In genomic region chr13:32831505-32832273, GRCm38 (mm10) we compare ENCODE assay signal across 18 mouse cellular contexts. TPM values are rescaled to one million over a fixed set of nuclear protein-coding genes. Genes with fewer than 3 reads are reported as not detected.
DNase-seq lines count a peak whose midpoint lies in the region; ATAC-seq and TF ChIP-seq lines count a peak whose summit lies in the region.
"Had no signal": no experiment of that assay in that cellular context is flagged by ENCODE, and none has a peak within 500 bp of the region (broad histone marks: within the 10 kb centered on the region; RNA-seq: fewer than 3 reads in every experiment).

No protein-coding gene starts in this region.

- no peak overlapping the region for H3K4me3 ChIP-seq in lung, adult 2 months (replicated peaks; ENCODE audit: extremely low read depth, low read depth, low read length)
- H3K4me3 ChIP-seq in intestine, embryonic 16.5 days (ENCODE audit: low read length): no peak overlapping the region
- no peak overlapping the region for H3K4me3 ChIP-seq in midbrain, embryonic 11.5 days (ENCODE audit: low read depth, low read length)
- H3K4me3 ChIP-seq: erythroblast, embryonic 14.5 days; heart, embryonic 10.5 days had no signal

- H3K27ac ChIP-seq in intestine, embryonic 16.5 days (ENCODE audit: low read length): peak overlapping the region; percentile 71
- no peak overlapping the region for H3K27ac ChIP-seq in midbrain, embryonic 11.5 days (ENCODE audit: low read depth, low read length)
- H3K27ac ChIP-seq: heart, embryonic 10.5 days; hindbrain, postnatal 0 days had no signal

- H3K9ac ChIP-seq in intestine, embryonic 16.5 days (ENCODE audit: low read depth, low read length): no peak overlapping the region
- no peak overlapping the region for H3K9ac ChIP-seq in midbrain, embryonic 11.5 days (ENCODE audit: low read length)

- H3K4me2 ChIP-seq in intestine, embryonic 16.5 days (ENCODE audit: low read depth, low read length): no peak overlapping the region
- no peak overlapping the region for H3K4me2 ChIP-seq in midbrain, embryonic 11.5 days

- DNase-seq in adrenal gland, adult 2 months: peak; percentile 53
- no peak for DNase-seq in adrenal gland, postnatal 25 days
- DNase-seq in lung, adult 18-20 months: peak; percentile 20 to 28
- no peak for DNase-seq in lung, adult 2 months
- DNase-seq in spleen, postnatal 36 days (ENCODE audit: low spot score in 2 of 2): peak; percentile 90 to 92
- DNase-seq in midbrain, embryonic 11.5 days (ENCODE audit: low spot score, missing footprints): no peak
- DNase-seq: cerebellum, adult 11-12 months; embryo, embryonic 11 days; kidney, postnatal 36 days had no signal

- peaks cover 7% of the 10 kb centered on the region for H3K4me1 ChIP-seq in lung, adult 2 months (ENCODE audit: control insufficient read depth, insufficient read depth, low read length)
- peaks cover 9% of the 10 kb centered on the region for H3K4me1 ChIP-seq in intestine, embryonic 16.5 days (ENCODE audit: control insufficient read depth, insufficient read depth, low read length)
- H3K4me1 ChIP-seq in midbrain, embryonic 11.5 days (ENCODE audit: control insufficient read depth, insufficient read depth, low read length): no peaks in the 10 kb centered on the region
- H3K4me1 ChIP-seq: heart, embryonic 10.5 days had no signal

- peak; percentile 83 for ATAC-seq in intestine, embryonic 16.5 days
- ATAC-seq in inflammation-experienced regulatory T-cells, adult 6 months: no peak
- no peak for ATAC-seq in midbrain, embryonic 11.5 days (ENCODE audit: low FRiP score)
- ATAC-seq: forebrain, embryonic 16.5 days; hindbrain, postnatal 0 days had no signal

- no peaks in the 10 kb centered on the region for H3K27me3 ChIP-seq in intestine, embryonic 16.5 days (replicated peaks; ENCODE audit: control insufficient read depth, insufficient read depth, low read length)
- H3K27me3 ChIP-seq in midbrain, embryonic 11.5 days (ENCODE audit: control insufficient read depth, insufficient read depth, low read length): no peaks in the 10 kb centered on the region

- H3K9me3 ChIP-seq in intestine, embryonic 16.5 days (ENCODE audit: control insufficient read depth, low read length): no peaks in the 10 kb centered on the region
- no peaks in the 10 kb centered on the region for H3K9me3 ChIP-seq in midbrain, embryonic 11.5 days (ENCODE audit: control insufficient read depth, low read length)
- H3K9me3 ChIP-seq: heart, embryonic 10.5 days had no signal

- WGBS in lung, adult 2 months: 64% methylated on average over 3 of the region's 3 CpGs
- WGBS in intestine, embryonic 16.5 days: 58% methylated on average over 3 of the region's 3 CpGs
- WGBS in midbrain, embryonic 11.5 days: 84% methylated on average over 3 of the region's 3 CpGs

- no peaks in the 10 kb centered on the region for H3K36me3 ChIP-seq in intestine, embryonic 16.5 days (ENCODE audit: control insufficient read depth, insufficient read depth, low read length)
- no peaks in the 10 kb centered on the region for H3K36me3 ChIP-seq in midbrain, embryonic 11.5 days (ENCODE audit: control insufficient read depth, insufficient read depth, low read length)
- H3K36me3 ChIP-seq: heart, embryonic 10.5 days had no signal

- no peak for TF ChIP-seq CTCF in lung, adult 2 months (IDR thresholded peaks at IDR 0.05; ENCODE audit: insufficient read depth, low read length)

- no peak for TF ChIP-seq POLR2A in lung, adult 2 months (IDR thresholded peaks at IDR 0.05; ENCODE audit: borderline replicate concordance, extremely low read depth, low read depth, low read length)

RNA-seq across cellular contexts. Expression of gene Serpinb1a, which starts 19.3 kb away (rescaled TPM):
- 10 to 100 TPM; 22.7 to 71.9 TPM for total RNA-seq in adrenal gland, adult 2 months (2021)
- 17.6 and 31.2 TPM in 2 replicates for polyA plus RNA-seq in adrenal gland, adult 2 months (2012; rRNA removed)
- total RNA-seq in adrenal gland, postnatal 25 days (2021): 103 and 180 TPM in 2 replicates
- 5.6 and 14.9 TPM in 2 replicates for polyA plus RNA-seq in lung, adult 2 months (2012; rRNA removed)
- 238 and 273 TPM in 2 replicates for polyA plus RNA-seq in intestine, embryonic 16.5 days (2015; fragmentation: Nextera tagmentation; extraction: Ambion mirVana)
- polyA plus RNA-seq in inflammation-experienced regulatory T-cells, adult 6 months (2017; shearing (Covaris generic)): 10 to 100 TPM; 10.1 to 86.4 (median 28.2) TPM
- polyA plus RNA-seq in midbrain, embryonic 11.5 days (2014; fragmentation: Nextera tagmentation; extraction: Ambion mirVana): 2.0 and 2.9 TPM in 2 replicates
- polyA plus RNA-seq: erythroblast, embryonic 14.5 days had no signal

RNA-seq across cellular contexts. Expression of gene D930007J09Rik, which starts 29.0 kb away (rescaled TPM):
- total RNA-seq in adrenal gland, adult 2 months (2021): not detected
- 1.5 and 1.7 TPM in 2 replicates for polyA plus RNA-seq in adrenal gland, adult 2 months (2012; rRNA removed)
- total RNA-seq in adrenal gland, postnatal 25 days (2021): not detected in 2 replicates
- polyA plus RNA-seq in lung, adult 2 months (2012; rRNA removed): not detected in 2 replicates
- not detected in 2 replicates for polyA plus RNA-seq in intestine, embryonic 16.5 days (2015; fragmentation: Nextera tagmentation; extraction: Ambion mirVana)
- polyA plus RNA-seq in inflammation-experienced regulatory T-cells, adult 6 months (2017; shearing (Covaris generic)): not detected
- not detected in 2 replicates for polyA plus RNA-seq in midbrain, embryonic 11.5 days (2014; fragmentation: Nextera tagmentation; extraction: Ambion mirVana)
- total RNA-seq: gastrocnemius, adult 8-10 months; heart, postnatal 25 days; hindbrain, postnatal 0 days had no signal
- polyA plus RNA-seq: erythroblast, embryonic 14.5 days; forebrain, embryonic 16.5 days; heart, embryonic 10.5 days; hindbrain, postnatal 0 days; neural tube, embryonic 14.5 days had no signal

RNA-seq across cellular contexts. Expression of gene Wrnip1, which starts 29.9 kb away (rescaled TPM):
- total RNA-seq in adrenal gland, adult 2 months (2021): 10 to 100 TPM; 33.4 to 37.7 TPM
- polyA plus RNA-seq in adrenal gland, adult 2 months (2012; rRNA removed): 46.7 and 47.1 TPM in 2 replicates
- 44.7 and 70.5 TPM in 2 replicates for total RNA-seq in adrenal gland, postnatal 25 days (2021)
- polyA plus RNA-seq in lung, adult 2 months (2012; rRNA removed): 29.0 and 36.0 TPM in 2 replicates
- polyA plus RNA-seq in intestine, embryonic 16.5 days (2015; fragmentation: Nextera tagmentation; extraction: Ambion mirVana): 15.7 and 16.9 TPM in 2 replicates
- polyA plus RNA-seq in inflammation-experienced regulatory T-cells, adult 6 months (2017; shearing (Covaris generic)): 10 to 100 TPM in 1 of 3 experiments, 1 to 10 TPM in 2; 6.4 to 10.0 (median 8.2) TPM
- 14.3 and 17.2 TPM in 2 replicates for polyA plus RNA-seq in midbrain, embryonic 11.5 days (2014; fragmentation: Nextera tagmentation; extraction: Ambion mirVana)

RNA-seq across cellular contexts. Expression of gene Mylk4, which starts 47.9 kb away (rescaled TPM):
- total RNA-seq in adrenal gland, adult 2 months (2021): not detected
- not detected in 2 replicates for polyA plus RNA-seq in adrenal gland, adult 2 months (2012; rRNA removed)
- 0.06 TPM in 1 of 2 replicates, not detected in the other for total RNA-seq in adrenal gland, postnatal 25 days (2021)
- 0.77 and 4.1 TPM in 2 replicates for polyA plus RNA-seq in lung, adult 2 months (2012; rRNA removed)
- polyA plus RNA-seq in intestine, embryonic 16.5 days (2015; fragmentation: Nextera tagmentation; extraction: Ambion mirVana): 0.02 TPM in 1 of 2 replicates, not detected in the other
- not detected for polyA plus RNA-seq in inflammation-experienced regulatory T-cells, adult 6 months (2017; shearing (Covaris generic))
- 0.07 TPM in 1 of 2 replicates, not detected in the other for polyA plus RNA-seq in midbrain, embryonic 11.5 days (2014; fragmentation: Nextera tagmentation; extraction: Ambion mirVana)
- total RNA-seq: hindbrain, postnatal 0 days had no signal
- polyA plus RNA-seq: erythroblast, embryonic 14.5 days; forebrain, embryonic 16.5 days; heart, embryonic 10.5 days had no signal

Comparison
In these comparisons a context has a peak if more than half of its experiments do, and no peak if none do; other contexts are left out.
1. DNase-seq: peak in adrenal gland, adult 2 months (single experiment), lung, adult 18-20 months (2 of 2) and spleen, postnatal 36 days (2 of 2); none in adrenal gland, postnatal 25 days (single experiment), lung, adult 2 months (single experiment) and midbrain, embryonic 11.5 days (single experiment).